ENCODE assay signal across 9 mouse cellular contexts in genomic region chr11:61577991-61578390, GRCm38 (mm10). TPM values are rescaled to one million over a fixed set of nuclear protein-coding genes. Genes with fewer than 3 reads are reported as not detected.
DNase-seq lines count a peak whose midpoint lies in the region; ATAC-seq and TF ChIP-seq lines count a peak whose summit lies in the region.
"Had no signal": no experiment of that assay in that cellular context is flagged by ENCODE, and none has a peak within 500 bp of the region (broad histone marks: within the 10 kb centered on the region; RNA-seq: fewer than 3 reads in every experiment).

No protein-coding gene starts in this region.

- TF ChIP-seq POLR2A in olfactory bulb, adult 2 months (IDR thresholded peaks at IDR 0.05; ENCODE audit: insufficient read depth, low read depth, low read length): no peak

- 8% methylated on average over 5 of the region's 5 CpGs for WGBS in embryonic facial prominence, embryonic 14.5 days
- 13% methylated on average over 5 of the region's 5 CpGs for WGBS in limb, embryonic 10.5 days
- WGBS in olfactory bulb, adult 2 months: 9% methylated on average over 5 of the region's 5 CpGs

- H3K27ac ChIP-seq in layer of hippocampus, adult 2 months: peak overlapping the region; percentile 99
- no peak overlapping the region for H3K27ac ChIP-seq in embryonic facial prominence, embryonic 14.5 days (replicated peaks; ENCODE audit: low read depth, low read length)
- H3K27ac ChIP-seq in limb, embryonic 10.5 days: no peak overlapping the region
- H3K27ac ChIP-seq in olfactory bulb, adult 2 months (ENCODE audit: insufficient read depth, low read depth, low read length): peak overlapping the region; percentile 55; the same call in 1 of the 2 replicates

- intact Hi-C loops in left cerebral cortex, postnatal 36 days (cut with DNase I): loop anchor here (2.0 to 5.0 kb wide), 3 partner anchors 39 to 71 kb away; partner anchors contain the start of gene B9d1

- TF ChIP-seq CTCF in layer of hippocampus, adult 2 months (conservative IDR thresholded peaks at IDR 0.05): no peak
- no peak for TF ChIP-seq CTCF in olfactory bulb, adult 2 months (IDR thresholded peaks at IDR 0.05; ENCODE audit: insufficient read depth, low read depth, low read length)

- H3K4me3 ChIP-seq in layer of hippocampus, adult 2 months: peak overlapping the region; percentile 94
- peak overlapping the region; percentile 88 for H3K4me3 ChIP-seq in embryonic facial prominence, embryonic 14.5 days (ENCODE audit: low read depth, low read length)
- peak overlapping the region; percentile 88 for H3K4me3 ChIP-seq in limb, embryonic 10.5 days
- H3K4me3 ChIP-seq in olfactory bulb, adult 2 months (ENCODE audit: insufficient read depth, low read depth, low read length): no peak overlapping the region

- H3K9me3 ChIP-seq in embryonic facial prominence, embryonic 14.5 days (ENCODE audit: control insufficient read depth, low read length): peaks cover 5% of the 10 kb centered on the region; the same call in 1 of the 2 replicates
- no peaks in the 10 kb centered on the region for H3K9me3 ChIP-seq in limb, embryonic 10.5 days (replicated peaks)

- H3K4me1 ChIP-seq in embryonic facial prominence, embryonic 14.5 days (ENCODE audit: control insufficient read depth, insufficient read depth, low read length): peaks cover 8% of the 10 kb centered on the region
- peaks cover 26% of the 10 kb centered on the region for H3K4me1 ChIP-seq in limb, embryonic 10.5 days
- H3K4me1 ChIP-seq in olfactory bulb, adult 2 months (ENCODE audit: control insufficient read depth, insufficient read depth, low read length): no peaks in the 10 kb centered on the region

- ATAC-seq in embryonic facial prominence, embryonic 14.5 days (ENCODE audit: low read depth): no peak

- no peaks in the 10 kb centered on the region for H3K36me3 ChIP-seq in embryonic facial prominence, embryonic 14.5 days (ENCODE audit: control insufficient read depth, insufficient read depth, low read length)
- H3K36me3 ChIP-seq in limb, embryonic 10.5 days: peaks cover 15% of the 10 kb centered on the region

- H3K4me2 ChIP-seq in embryonic facial prominence, embryonic 14.5 days (ENCODE audit: low read depth, low read length): peak overlapping the region; percentile 78

- peak overlapping the region; percentile 89 for H3K9ac ChIP-seq in embryonic facial prominence, embryonic 14.5 days (ENCODE audit: low read depth, low read length)

- no peaks in the 10 kb centered on the region for H3K27me3 ChIP-seq in embryonic facial prominence, embryonic 14.5 days (replicated peaks; ENCODE audit: control insufficient read depth, insufficient read depth, low read length)
- H3K27me3 ChIP-seq in limb, embryonic 10.5 days (ENCODE audit: low read depth, poor library complexity, severe bottlenecking): no peaks in the 10 kb centered on the region

- DNase-seq in layer of hippocampus, adult 2 months (ENCODE audit: low spot score in 2 of 2): no peak
- no peak for DNase-seq in layer of hippocampus, adult 8-10 months (ENCODE audit: low spot score in 2 of 2)
- DNase-seq in embryonic facial prominence, embryonic 14.5 days (ENCODE audit: low spot score): no peak
- no peak for DNase-seq in limb, embryonic 10.5 days (ENCODE audit: low spot score)
- DNase-seq in gastrocnemius, postnatal 10 days: no peak
- no peak for DNase-seq in left cerebral cortex, postnatal 36 days (ENCODE audit: low spot score in 2 of 2)
- DNase-seq in cerebellum, adult 11 months: no peak
- DNase-seq: adrenal gland, adult 2 months had no signal

RNA-seq across cellular contexts. Expression of gene Epn2, which starts 1.5 kb away (rescaled TPM):
- total RNA-seq in layer of hippocampus, adult 2 months (2021): 100 to 1,000 TPM; 162 to 170 TPM
- 100 to 1,000 TPM; 123 to 157 (median 152) TPM for total RNA-seq in layer of hippocampus, adult 8-10 months (2022)
- polyA plus RNA-seq in embryonic facial prominence, embryonic 14.5 days (2014; fragmentation: Nextera tagmentation; extraction: Ambion mirVana): 28.0 TPM in 2 replicates
- polyA plus RNA-seq in limb, embryonic 10.5 days (2016; fragmentation: Nextera tagmentation; extraction: Ambion mirVana): 20.3 and 24.1 TPM in 2 replicates
- not detected in 2 replicates for polyA plus RNA-seq in olfactory bulb, adult 2 months (2012; ENCODE audit: insufficient read depth, insufficient read length, low replicate concordance, missing spikeins)
- total RNA-seq in gastrocnemius, postnatal 10 days (2021): 10 to 100 TPM; 25.0 to 29.2 TPM
- 100 to 1,000 TPM; 111 to 126 TPM for total RNA-seq in left cerebral cortex, postnatal 36 days (2021)

Comparison
In these comparisons a context has a peak if more than half of its experiments do, and no peak if none do; other contexts are left out.
1. H3K27ac ChIP-seq: peak in layer of hippocampus, adult 2 months (single experiment) and olfactory bulb, adult 2 months (single experiment); none in embryonic facial prominence, embryonic 14.5 days (single experiment) and limb, embryonic 10.5 days (single experiment).